In the genomic region with DNA sequence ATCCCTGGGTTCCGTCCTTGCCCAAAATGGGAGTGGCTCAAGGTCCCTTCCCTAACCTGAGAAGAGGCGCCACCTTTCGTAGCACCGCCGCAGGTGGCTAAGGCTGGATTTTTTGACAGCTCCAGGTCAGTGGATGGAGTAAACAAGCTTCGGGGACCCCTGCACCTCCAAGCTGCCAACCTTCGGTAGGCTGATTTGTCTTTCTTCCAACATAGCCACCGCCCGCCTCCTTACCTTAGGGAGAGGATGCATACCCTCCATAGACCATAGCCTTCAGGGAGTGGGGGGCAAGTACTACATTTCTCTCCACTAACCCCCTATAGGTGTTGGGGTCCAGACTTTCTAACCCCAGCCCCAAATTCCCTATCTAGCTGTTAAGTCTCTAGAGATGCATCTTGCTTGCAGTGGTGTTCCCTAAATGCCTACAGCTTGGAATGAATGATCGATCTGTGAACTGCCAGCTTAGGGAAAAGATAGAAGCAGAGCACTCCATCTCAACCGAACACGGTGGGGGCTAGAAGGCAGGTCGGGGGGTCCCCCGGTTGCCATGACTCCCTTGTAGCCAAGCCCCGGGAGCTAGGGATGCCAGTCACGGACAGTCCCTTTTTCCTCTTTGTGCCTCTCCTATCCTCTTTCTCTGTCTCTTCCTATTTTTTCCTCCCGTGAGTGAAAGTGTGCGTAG, we compare ENCODE assay signal across 8 mouse cellular contexts. TPM values are rescaled to one million over a fixed set of nuclear protein-coding genes. Genes with fewer than 3 reads are reported as not detected.
DNase-seq lines count a peak whose midpoint lies in the region; ATAC-seq lines count a peak whose summit lies in the region.

No protein-coding gene starts in this region.

- peak overlapping the region; percentile 68 for H3K4me2 ChIP-seq in heart, embryonic 13.5 days
- H3K4me2 ChIP-seq in hindbrain, embryonic 12.5 days (replicated peaks), result peak overlapping the region; percentile 65
- H3K4me2 ChIP-seq in midbrain, embryonic 14.5 days (ENCODE audit: low read length), result peak overlapping the region; percentile 69

- no peaks in the 10 kb centered on the region for H3K9me3 ChIP-seq in heart, embryonic 13.5 days
- H3K9me3 ChIP-seq in hindbrain, embryonic 12.5 days (replicated peaks), result no peaks in the 10 kb centered on the region
- H3K9me3 ChIP-seq in midbrain, embryonic 14.5 days (ENCODE audit: control insufficient read depth, low read length), result no peaks in the 10 kb centered on the region

- H3K9ac ChIP-seq in heart, embryonic 13.5 days, result 0 out of 2 replicates have a peak overlapping the region, but pooled peaks have one; percentile 14
- peak overlapping the region; percentile 73 for H3K9ac ChIP-seq in hindbrain, embryonic 12.5 days
- peak overlapping the region; percentile 87 for H3K9ac ChIP-seq in midbrain, embryonic 14.5 days (replicated peaks; ENCODE audit: low read length)

- H3K4me3 ChIP-seq in heart, embryonic 13.5 days, result peak overlapping the region; percentile 45
- H3K4me3 ChIP-seq in hindbrain, embryonic 12.5 days, result peak overlapping the region; percentile 48
- peak overlapping the region; percentile 59 for H3K4me3 ChIP-seq in midbrain, embryonic 14.5 days (replicated peaks; ENCODE audit: low read depth, low read length)

- peaks cover 60% of the 10 kb centered on the region for H3K27me3 ChIP-seq in heart, embryonic 13.5 days (replicated peaks)
- H3K27me3 ChIP-seq in hindbrain, embryonic 12.5 days, result peaks cover 16% of the 10 kb centered on the region
- H3K27me3 ChIP-seq in midbrain, embryonic 14.5 days (ENCODE audit: control insufficient read depth, insufficient read depth, low read length), result no peaks in the 10 kb centered on the region

- no peak for ATAC-seq in heart, embryonic 13.5 days (ENCODE audit: extremely low read depth, insufficient number of reproducible peaks, low FRiP score, low TSS enrichment)
- ATAC-seq in hindbrain, embryonic 12.5 days (ENCODE audit: low FRiP score), result peak; percentile 49
- peak; percentile 53; the same call in 1 of the 2 replicates for ATAC-seq in midbrain, embryonic 14.5 days (ENCODE audit: low FRiP score, low TSS enrichment)
- ATAC-seq in megakaryocyte-erythroid progenitor cell, adult 5-6 weeks (replicated peaks; ENCODE audit: low FRiP score, low TSS enrichment, poor library complexity, severe bottlenecking), result no peak

- H3K27ac ChIP-seq in heart, embryonic 13.5 days (replicated peaks), result no peak overlapping the region
- peak overlapping the region; percentile 87 for H3K27ac ChIP-seq in hindbrain, embryonic 12.5 days
- H3K27ac ChIP-seq in midbrain, embryonic 14.5 days (replicated peaks; ENCODE audit: low read depth, low read length), result peak overlapping the region; percentile 92

- 8% methylated on average over 18 of the region's 18 CpGs for WGBS in heart, embryonic 13.5 days
- WGBS in hindbrain, embryonic 12.5 days, result 4% methylated on average over 18 of the region's 18 CpGs
- WGBS in midbrain, embryonic 14.5 days, result 5% methylated on average over 18 of the region's 18 CpGs

- H3K4me1 ChIP-seq in heart, embryonic 13.5 days, result peaks cover 19% of the 10 kb centered on the region
- peaks cover 13% of the 10 kb centered on the region for H3K4me1 ChIP-seq in hindbrain, embryonic 12.5 days
- peaks cover 14% of the 10 kb centered on the region; the same call in 1 of the 2 replicates for H3K4me1 ChIP-seq in midbrain, embryonic 14.5 days (ENCODE audit: control insufficient read depth, insufficient read depth, low read length)

- no peaks in the 10 kb centered on the region for H3K36me3 ChIP-seq in heart, embryonic 13.5 days
- no peaks in the 10 kb centered on the region for H3K36me3 ChIP-seq in hindbrain, embryonic 12.5 days
- H3K36me3 ChIP-seq in midbrain, embryonic 14.5 days (ENCODE audit: control insufficient read depth, insufficient read depth, low read length), result no peaks in the 10 kb centered on the region

- no peak for DNase-seq in heart, postnatal 4 days
- peak; percentile 6 for DNase-seq in urinary bladder, postnatal 25 days (ENCODE audit: low spot score)
- no peak for DNase-seq in urinary bladder, postnatal 36 days (ENCODE audit: low spot score in 2 of 2)
- peak; percentile 71 for DNase-seq in midbrain, embryonic 14.5 days
- DNase-seq in gastrocnemius, postnatal 4 days (ENCODE audit: low spot score in 2 of 2), result no peak

RNA-seq across cellular contexts. Expression of gene Chl1, which starts 1.0 kb away (rescaled TPM):
- 0.33 and 0.37 TPM in 2 replicates for polyA plus RNA-seq in heart, embryonic 13.5 days (2015; fragmentation: Nextera tagmentation; extraction: Ambion mirVana)
- total RNA-seq in heart, postnatal 4 days (2021), result under 1 TPM; 0.10 to 0.41 TPM
- 46.5 and 52.1 TPM in 2 replicates for polyA plus RNA-seq in hindbrain, embryonic 12.5 days (2016; fragmentation: Nextera tagmentation; extraction: Ambion mirVana)
- polyA plus RNA-seq in midbrain, embryonic 14.5 days (2014; fragmentation: Nextera tagmentation; extraction: Ambion mirVana), result 146 and 152 TPM in 2 replicates
- total RNA-seq in gastrocnemius, postnatal 4 days (2021), result 1 to 10 TPM; 2.2 to 3.2 TPM
- not detected in 2 replicates for total RNA-seq in megakaryocyte-erythroid progenitor cell, adult 5-6 weeks (2014; fragmentation: Nextera tagmentation)
- total RNA-seq in megakaryocyte-erythroid progenitor cell, adult 5-6 weeks (2017), result not detected in 2 replicates

Comparison
In these comparisons a context has a peak if more than half of its experiments do, and no peak if none do; other contexts are left out.
1. DNase-seq: peak in urinary bladder, postnatal 25 days (single experiment) and midbrain, embryonic 14.5 days (single experiment); none in heart, postnatal 4 days (single experiment), urinary bladder, postnatal 36 days (0 of 2) and gastrocnemius, postnatal 4 days (0 of 2).
2. ATAC-seq: peak in hindbrain, embryonic 12.5 days (single experiment) and midbrain, embryonic 14.5 days (single experiment); none in heart, embryonic 13.5 days (single experiment) and megakaryocyte-erythroid progenitor cell, adult 5-6 weeks (single experiment).
3. H3K9ac ChIP-seq: peak in every context shown above with its lines; median percentile 87 in midbrain, embryonic 14.5 days; 73 in hindbrain, embryonic 12.5 days; 14 in heart, embryonic 13.5 days.
4. Peak in every context shown above with its lines, with median percentiles within 50 percentile points of each other: H3K4me2 ChIP-seq and H3K4me3 ChIP-seq.